Mouse (Mus musculus) heart, embryonic 14.5 days (tissue): ENCODE measurements at regions not wholly inside any gene's neighbourhood (a gene's known extent, or its start where the extent isn't known, plus 50 kb on each side); places are given as distances from the start of the nearest gene placed in this dataset.

Experiments
- ATAC-seq: fragments of 200-750 bp; cut with Nextera tagmentation; 2 replicates; pipeline ENCODE4 v1.8.0; 2017; ENCODE audit warnings: low read depth, moderate TSS enrichment; ENCODE audit not compliant: insufficient number of reproducible peaks, insufficient read depth, low FRiP score
- H3K27ac ChIP-seq, 2 experiments: fragments of 200-500 bp in 1 of 2; fragments of 300-500 bp in 1 of 2; sonication (generic) in 1 of 2; replicated peaks in 1 of 2; 2 replicates each; pipeline ENCODE4 v1.5.1; 2012 to 2014; ENCODE audit warnings: low read depth in 2 of 2, low read length in 2 of 2, control low read depth in 1 of 2, mild to moderate bottlenecking in 1 of 2, mixed read lengths in 1 of 2; ENCODE audit not compliant: control insufficient read depth in 1 of 2, insufficient read depth in 1 of 2
- H3K27me3 ChIP-seq: fragments of 300-500 bp; sonication (generic); 2 replicates; pipeline ENCODE4 v1.6.1; 2014; ENCODE audit warnings: mild to moderate bottlenecking, low read length, control low read depth; ENCODE audit not compliant: control insufficient read depth, insufficient read depth
- H3K36me3 ChIP-seq: fragments of 300-500 bp; sonication (generic); 2 replicates; pipeline ENCODE4 v1.6.1; 2014; ENCODE audit warnings: mild to moderate bottlenecking, control low read depth, low read length, mixed read lengths; ENCODE audit not compliant: control insufficient read depth, insufficient read depth
- H3K4me1 ChIP-seq, 2 experiments: fragments of 200-500 bp in 1 of 2; fragments of 300-500 bp in 1 of 2; sonication (generic) in 1 of 2; 2 replicates each; pipeline ENCODE4 v1.6.1; 2012 to 2014; ENCODE audit warnings: low read length in 2 of 2, control low read depth in 1 of 2, mixed read lengths in 1 of 2; ENCODE audit not compliant: control insufficient read depth in 2 of 2, insufficient read depth in 2 of 2
- H3K4me2 ChIP-seq: fragments of 300-500 bp; sonication (generic); 2 replicates; pipeline ENCODE4 v1.6.1; 2014; ENCODE audit warnings: mild to moderate bottlenecking, low read length
- H3K4me3 ChIP-seq, 2 experiments: fragments of 200-500 bp in 1 of 2; fragments of 300-500 bp in 1 of 2; sonication (generic) in 1 of 2; 2 replicates each; pipeline ENCODE4 v1.5.1; 2012 to 2014; ENCODE audit warnings: low read length in 2 of 2, mild to moderate bottlenecking in 2 of 2, control low read depth in 1 of 2, low read depth in 1 of 2, moderate library complexity in 1 of 2; ENCODE audit not compliant: control insufficient read depth in 1 of 2, insufficient read depth in 1 of 2
- H3K9ac ChIP-seq: fragments of 300-500 bp; sonication (generic); 2 replicates; pipeline ENCODE4 v1.6.1; 2014; ENCODE audit warnings: mild to moderate bottlenecking, low read length
- H3K9me3 ChIP-seq: fragments of 300-500 bp; sonication (generic); 2 replicates; pipeline ENCODE4 v1.6.1; 2016; ENCODE audit warnings: low read length, control low read depth; ENCODE audit not compliant: control insufficient read depth
- WGBS: fragments of 180-500 bp; shearing (Covaris S2); extraction: QIAGEN DNeasy Blood & Tissue Kit; methylation state at CpG from one replicate; pipeline ENCODE4 v1.1.7; 2014; 5-methylcytosine and 5-hydroxymethylcytosine counted together

DNA sequence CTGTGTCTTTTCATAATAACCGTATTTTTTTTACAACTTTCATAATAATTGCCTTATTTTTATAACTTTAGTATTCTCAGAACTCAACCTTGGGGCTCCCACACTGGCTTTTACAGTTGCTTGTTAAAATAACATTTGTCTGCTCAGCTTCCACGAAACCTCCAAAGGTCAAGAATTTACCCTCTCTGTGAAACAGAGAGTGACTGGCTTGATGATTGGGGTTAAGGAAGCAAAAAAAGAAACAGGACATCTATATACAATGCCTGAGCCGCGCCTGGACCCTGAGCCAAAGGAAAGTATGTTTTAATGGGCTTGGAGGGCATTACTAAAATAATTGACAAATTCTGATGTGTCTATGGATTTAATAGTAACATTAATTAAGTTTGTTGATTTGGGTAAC is 160.0 kb upstream of the Noct start:
- H3K9ac ChIP-seq: no peak overlapping the region
- peaks cover 0 to 7% of the 10 kb centered on the region in 2 experiments; a peak in 2 of 4 replicates for H3K4me1 ChIP-seq
- H3K27ac ChIP-seq: no peak overlapping the region
- no peaks in the 10 kb centered on the region for H3K36me3 ChIP-seq
- ATAC-seq: no peak
- WGBS: 64% methylated on average over 4 of the region's 4 CpGs
- H3K4me3 ChIP-seq: no peak overlapping the region
- H3K4me2 ChIP-seq: no peak overlapping the region
- H3K27me3 ChIP-seq: no peaks in the 10 kb centered on the region
- no peaks in the 10 kb centered on the region for H3K9me3 ChIP-seq

DNA sequence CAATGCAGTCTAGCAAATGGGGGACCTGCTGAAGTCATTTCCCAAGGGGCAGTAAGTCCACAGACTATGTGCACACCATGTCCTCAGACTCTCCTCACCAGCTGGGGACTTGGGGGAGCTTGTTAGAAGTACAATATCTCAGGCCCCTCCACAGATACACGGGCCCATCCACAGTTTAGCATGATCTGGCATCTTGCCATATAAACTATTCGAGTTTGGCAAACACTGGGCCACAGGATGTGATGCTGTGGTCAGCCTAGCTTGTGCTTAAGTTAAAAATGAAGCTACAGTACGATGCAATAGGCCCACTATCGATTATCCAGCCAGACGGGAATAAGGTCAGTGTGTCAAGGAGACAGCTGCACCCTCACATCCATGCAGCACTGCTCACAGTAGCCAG is 157.9 kb upstream of the Noct start:
- Histone ChIP-seq H3K9ac (no peak overlapping the region), H3K4me1 (peaks cover 0 to 7% of the 10 kb centered on the region in 2 experiments; a peak in 2 of 4 replicates), H3K4me3 (no peak overlapping the region), H3K27me3 (no peaks in the 10 kb centered on the region), H3K9me3 (no peaks in the 10 kb centered on the region), H3K27ac (no peak overlapping the region), H3K4me2 (no peak overlapping the region), H3K36me3 (no peaks in the 10 kb centered on the region)
- ATAC-seq: no peak
- WGBS: 35% methylated on average over 5 of the region's 5 CpGs

DNA sequence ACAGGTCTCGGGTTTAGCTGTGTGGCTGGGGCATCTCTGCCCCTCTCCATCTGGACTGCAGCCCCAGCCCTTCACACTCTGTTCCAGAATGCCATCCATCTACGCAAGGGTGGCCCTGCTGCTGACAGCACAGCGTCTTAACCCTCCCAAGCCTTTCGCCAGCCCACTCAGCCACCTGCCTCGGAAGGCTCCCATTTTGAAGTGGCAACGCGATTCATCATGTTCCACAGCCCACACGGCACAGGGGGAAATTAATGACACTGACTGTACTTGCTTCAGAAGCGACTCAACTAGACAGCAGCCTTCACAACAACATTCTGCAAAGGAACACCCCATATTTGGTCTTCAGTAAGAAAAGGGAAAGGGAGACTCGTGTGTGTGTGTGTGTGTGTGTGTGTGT is 151.8 kb upstream of the Noct start:
- Histone ChIP-seq H3K27ac (no peak overlapping the region), H3K4me3 (no peak overlapping the region), H3K4me2 (no peak overlapping the region), H3K4me1 (peaks cover 5 to 9% of the 10 kb centered on the region in 2 experiments; a peak in 2 of 4 replicates), H3K9me3 (no peaks in the 10 kb centered on the region), H3K36me3 (no peaks in the 10 kb centered on the region), H3K9ac (no peak overlapping the region), H3K27me3 (no peaks in the 10 kb centered on the region)
- WGBS: 69% methylated on average over 10 of the region's 10 CpGs
- ATAC-seq: no peak

DNA sequence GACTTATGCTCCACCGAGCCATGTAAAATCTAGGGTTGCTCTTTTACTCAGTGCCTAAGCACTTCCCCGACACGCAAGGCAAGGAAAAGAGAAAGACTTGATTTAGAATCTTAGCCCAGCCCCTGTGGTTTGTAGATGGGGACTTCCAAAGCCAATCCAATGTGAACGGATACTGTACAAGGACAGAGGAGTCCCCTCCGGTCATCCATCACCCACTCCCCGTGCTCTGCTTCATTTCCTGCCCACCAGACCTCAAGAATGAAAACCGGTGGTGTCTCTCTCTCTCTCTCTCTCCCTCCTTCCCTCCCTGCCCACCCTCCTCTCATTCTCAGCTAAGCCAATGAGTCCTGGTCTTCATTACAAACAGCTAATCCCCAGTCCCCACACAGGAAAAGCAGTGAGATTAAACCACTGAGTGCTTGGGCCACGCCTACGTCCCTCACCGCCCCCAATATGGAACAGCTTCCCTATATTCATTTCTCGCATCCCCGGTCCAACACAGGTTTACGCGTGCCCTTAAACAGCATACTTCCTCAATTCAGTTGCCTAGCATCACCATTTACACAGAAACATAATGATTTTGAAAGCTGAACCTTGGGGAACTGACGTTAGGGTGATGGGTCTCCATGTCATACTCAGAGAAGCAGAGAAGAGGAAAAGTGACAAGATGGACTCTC is 151.1 kb upstream of the Noct start:
- Histone ChIP-seq H3K27me3 (no peaks in the 10 kb centered on the region), H3K4me3 (no peak overlapping the region), H3K9me3 (no peaks in the 10 kb centered on the region), H3K9ac (no peak overlapping the region), H3K27ac (no peak overlapping the region), H3K36me3 (no peaks in the 10 kb centered on the region), H3K4me2 (no peak overlapping the region), H3K4me1 (peaks cover 5 to 9% of the 10 kb centered on the region in 2 experiments; a peak in 2 of 4 replicates)
- 84% methylated on average over 15 of the region's 15 CpGs for WGBS
- ATAC-seq: no peak

DNA sequence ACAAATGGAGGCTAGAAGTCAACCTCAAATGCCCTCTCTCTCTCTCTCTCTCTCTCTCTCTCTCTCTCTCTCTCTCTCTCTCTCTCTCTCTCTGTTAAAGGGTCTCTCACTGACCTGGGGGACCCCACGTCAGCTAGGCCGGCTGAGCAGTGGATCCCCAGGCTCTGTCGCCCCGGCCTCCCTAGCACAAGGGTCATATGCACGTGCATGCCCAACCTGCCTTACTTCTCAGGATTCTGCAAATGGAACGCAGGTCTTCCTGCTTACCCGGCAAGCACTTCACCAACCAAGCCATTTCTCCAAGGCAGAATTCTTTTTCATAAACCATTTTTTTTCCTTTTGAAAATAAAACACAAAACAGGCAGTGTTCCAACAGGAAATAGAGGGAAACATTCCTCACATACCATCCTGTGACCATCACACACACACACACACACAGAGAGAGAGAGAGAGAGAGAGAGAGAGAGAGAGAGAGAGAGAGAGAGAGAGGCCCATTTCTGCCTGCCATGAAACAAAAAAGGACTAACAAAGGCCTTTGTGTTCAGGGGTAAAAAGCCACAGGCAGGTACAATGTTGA is 150.4 kb upstream of the Noct start:
- H3K9ac ChIP-seq: no peak overlapping the region
- 61% methylated on average over 7 of the region's 7 CpGs for WGBS
- H3K9me3 ChIP-seq: no peaks in the 10 kb centered on the region
- H3K4me1 ChIP-seq: peaks cover 5 to 11% of the 10 kb centered on the region in 2 experiments; a peak in 2 of 4 replicates
- H3K27me3 ChIP-seq: no peaks in the 10 kb centered on the region
- no peaks in the 10 kb centered on the region for H3K36me3 ChIP-seq
- H3K27ac ChIP-seq: no peak overlapping the region
- no peak overlapping the region for H3K4me3 ChIP-seq
- ATAC-seq: no peak
- no peak overlapping the region for H3K4me2 ChIP-seq

DNA sequence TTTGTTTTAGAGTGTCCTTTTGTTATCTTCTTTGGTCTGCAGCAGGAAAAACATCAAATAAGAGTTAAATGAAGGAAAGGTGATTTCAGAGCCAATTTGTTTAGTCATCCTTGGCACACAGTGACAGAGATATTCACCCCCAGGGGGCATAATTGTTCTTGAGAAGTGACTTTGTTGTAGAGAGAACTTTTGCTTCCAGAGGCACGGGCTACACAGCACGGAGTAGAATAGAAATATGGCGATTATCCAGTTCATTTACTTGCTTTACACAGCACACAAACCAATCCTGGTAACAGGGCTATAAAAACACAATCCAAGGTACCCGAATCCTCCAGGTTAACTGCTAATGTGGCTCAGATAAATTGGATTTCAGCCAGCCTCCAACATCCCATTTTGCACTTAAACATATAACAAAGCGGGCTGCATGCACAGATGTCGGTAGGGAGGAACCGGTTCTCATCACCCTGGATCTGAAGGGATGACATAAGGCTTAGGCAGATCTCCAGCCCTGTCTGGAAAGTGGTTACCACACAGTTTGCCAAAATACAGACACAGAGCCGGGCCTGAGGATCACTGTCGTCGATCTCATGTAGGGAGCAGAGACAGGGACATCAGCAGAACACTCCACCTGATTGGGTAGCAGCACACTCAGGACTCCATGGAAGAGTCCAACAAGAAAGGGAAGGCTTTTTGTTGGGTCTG is 148.9 kb upstream of the Noct start:
- Histone ChIP-seq H3K9me3 (no peaks in the 10 kb centered on the region), H3K9ac (no peak overlapping the region), H3K27me3 (no peaks in the 10 kb centered on the region), H3K27ac (no peak overlapping the region), H3K4me3 (no peak overlapping the region), H3K4me2 (no peak overlapping the region), H3K36me3 (no peaks in the 10 kb centered on the region), H3K4me1 (peaks cover 5 to 11% of the 10 kb centered on the region in 2 experiments; a peak in 2 of 4 replicates)
- 73% methylated on average over 10 of the region's 10 CpGs for WGBS
- ATAC-seq: no peak

DNA sequence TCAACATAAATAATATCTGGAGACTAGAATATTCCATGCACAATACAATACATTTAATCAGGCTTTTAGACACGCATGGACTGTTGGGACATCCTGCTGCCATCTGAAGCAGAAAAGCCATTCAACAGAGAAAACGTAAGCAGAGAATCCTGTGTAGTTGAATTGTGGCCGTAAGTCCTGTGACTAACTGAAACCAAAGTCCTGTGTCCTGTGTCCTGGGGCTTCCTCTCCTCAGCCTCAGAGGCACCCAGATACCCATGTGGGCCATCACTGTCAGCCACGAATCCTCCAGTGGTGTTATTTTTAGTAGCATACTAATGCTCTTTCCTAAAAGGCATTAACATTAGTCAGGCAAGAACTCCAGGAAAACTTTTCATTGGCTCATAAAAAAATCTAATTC is 145.8 kb upstream of the Noct start:
- Histone ChIP-seq H3K36me3 (no peaks in the 10 kb centered on the region), H3K27me3 (no peaks in the 10 kb centered on the region), H3K9ac (no peak overlapping the region), H3K4me2 (no peak overlapping the region), H3K4me3 (no peak overlapping the region), H3K9me3 (no peaks in the 10 kb centered on the region), H3K4me1 (peaks cover 5 to 11% of the 10 kb centered on the region in 2 experiments; a peak in 2 of 4 replicates), H3K27ac (no peak overlapping the region)
- ATAC-seq: no peak
- 54% methylated on average over 4 of the region's 4 CpGs for WGBS
